ENCODE assay signal across 11 mouse cellular contexts in genomic region chr2:157613997-157614396, GRCm38 (mm10). TPM values are rescaled to one million over a fixed set of nuclear protein-coding genes. Genes with fewer than 3 reads are reported as not detected.
DNase-seq lines count a peak whose midpoint lies in the region; ATAC-seq lines count a peak whose summit lies in the region.
"Had no signal": no experiment of that assay in that cellular context is flagged by ENCODE, and none has a peak within 500 bp of the region (broad histone marks: within the 10 kb centered on the region; RNA-seq: fewer than 3 reads in every experiment).

No protein-coding gene starts in this region.

- no peak overlapping the region for H3K9ac ChIP-seq in embryonic facial prominence, embryonic 12.5 days

- no peak overlapping the region for H3K27ac ChIP-seq in embryonic facial prominence, embryonic 12.5 days
- peak overlapping the region; percentile 64; the same call in 1 of the 2 replicates for H3K27ac ChIP-seq in midbrain, embryonic 10.5 days (replicated peaks)

- 0 out of 2 replicates have a peak overlapping the region, but pooled peaks have one; percentile 0 for H3K4me2 ChIP-seq in embryonic facial prominence, embryonic 12.5 days (replicated peaks)

- 12% methylated on average over 11 of the region's 11 CpGs for WGBS in embryonic facial prominence, embryonic 12.5 days
- 15% methylated on average over 10 of the region's 11 CpGs for WGBS in midbrain, embryonic 10.5 days

- no peaks in the 10 kb centered on the region for H3K9me3 ChIP-seq in embryonic facial prominence, embryonic 12.5 days
- H3K9me3 ChIP-seq in midbrain, embryonic 10.5 days (replicated peaks), result no peaks in the 10 kb centered on the region
- H3K9me3 ChIP-seq: G1E had no signal

- 0 out of 2 replicates have a peak, but pooled peaks cover 5% of the 10 kb centered on the region for H3K4me1 ChIP-seq in embryonic facial prominence, embryonic 12.5 days
- H3K4me1 ChIP-seq in midbrain, embryonic 10.5 days, result peaks cover 21% of the 10 kb centered on the region

- H3K4me3 ChIP-seq in embryonic facial prominence, embryonic 12.5 days, result no peak overlapping the region
- H3K4me3 ChIP-seq in midbrain, embryonic 10.5 days, result peak overlapping the region; percentile 32
- H3K4me3 ChIP-seq: erythroblast, embryonic 14.5 days had no signal

- no peaks in the 10 kb centered on the region for H3K36me3 ChIP-seq in embryonic facial prominence, embryonic 12.5 days
- no peaks in the 10 kb centered on the region for H3K36me3 ChIP-seq in midbrain, embryonic 10.5 days
- H3K36me3 ChIP-seq: G1E had no signal

- H3K27me3 ChIP-seq in embryonic facial prominence, embryonic 12.5 days, result peaks cover 9% of the 10 kb centered on the region; the same call in 1 of the 2 replicates
- H3K27me3 ChIP-seq in midbrain, embryonic 10.5 days (ENCODE audit: low read depth, poor library complexity, severe bottlenecking), result 0 out of 2 replicates have a peak, but pooled peaks cover 8% of the 10 kb centered on the region

- peak; percentile 16 to 26 for DNase-seq in kidney, postnatal 4 days
- no peak for DNase-seq in kidney, adult 8-10 months
- peak; percentile 30 for DNase-seq in midbrain, embryonic 10.5 days (ENCODE audit: low spot score)
- peak; percentile 72 for DNase-seq in thymus, postnatal 14 days
- DNase-seq in left cerebral cortex, adult 8-10 months (ENCODE audit: low spot score in 2 of 2), result no peak
- no peak for DNase-seq in adrenal gland, adult 2 months
- DNase-seq: kidney, postnatal 25 days had no signal

- ATAC-seq in embryonic facial prominence, embryonic 12.5 days (ENCODE audit: insufficient number of reproducible peaks, insufficient read depth, low FRiP score, low TSS enrichment), result no peak
- no peak for ATAC-seq in inflammation-experienced regulatory T-cells, adult 6 months

RNA-seq across cellular contexts. Expression of gene Blcap, which starts 42.9 kb away (rescaled TPM):
- polyA plus RNA-seq in embryonic facial prominence, embryonic 12.5 days (2016; fragmentation: Nextera tagmentation; extraction: Ambion mirVana), result 77.9 and 84.8 TPM in 2 replicates
- polyA plus RNA-seq in midbrain, embryonic 10.5 days (2016; fragmentation: Nextera tagmentation; extraction: Ambion mirVana), result 76.4 and 103 TPM in 2 replicates
- 100 to 1,000 TPM; 117 to 129 (median 119) TPM for total RNA-seq in left cerebral cortex, adult 8-10 months (2022)
- polyA plus RNA-seq in inflammation-experienced regulatory T-cells, adult 6 months (2017; shearing (Covaris generic)), result 10 to 100 TPM; 13.9 to 21.2 (median 15.1) TPM
- 10 to 100 TPM; 66.3 to 98.1 TPM for total RNA-seq in adrenal gland, adult 2 months (2021)
- polyA plus RNA-seq in adrenal gland, adult 2 months (2012; rRNA removed), result 42.8 and 47.8 TPM in 2 replicates

RNA-seq across cellular contexts. Expression of gene Nnat, which starts 54.1 kb away (rescaled TPM):
- 1,910 and 2,445 TPM in 2 replicates for polyA plus RNA-seq in embryonic facial prominence, embryonic 12.5 days (2016; fragmentation: Nextera tagmentation; extraction: Ambion mirVana)
- 1,354 and 2,071 TPM in 2 replicates for polyA plus RNA-seq in midbrain, embryonic 10.5 days (2016; fragmentation: Nextera tagmentation; extraction: Ambion mirVana)
- total RNA-seq in left cerebral cortex, adult 8-10 months (2022), result 100 to 1,000 TPM; 199 to 269 (median 247) TPM
- polyA plus RNA-seq in inflammation-experienced regulatory T-cells, adult 6 months (2017; shearing (Covaris generic)), result under 1 TPM in 1 of 3 experiments, not detected in 2; 0.67 TPM
- 10 to 100 TPM; 32.4 to 94.3 TPM for total RNA-seq in adrenal gland, adult 2 months (2021)
- polyA plus RNA-seq in adrenal gland, adult 2 months (2012; rRNA removed), result 111 and 203 TPM in 2 replicates
- total RNA-seq: G1E had no signal
- polyA plus RNA-seq: G1E had no signal

Comparison
In these comparisons a context has a peak if more than half of its experiments do, and no peak if none do; other contexts are left out.
1. DNase-seq: peak in kidney, postnatal 4 days (2 of 2), midbrain, embryonic 10.5 days (single experiment) and thymus, postnatal 14 days (single experiment); none in kidney, adult 8-10 months (0 of 2), left cerebral cortex, adult 8-10 months (0 of 2) and adrenal gland, adult 2 months (single experiment).
2. RNA of gene Nnat, which starts 54.1 kb away (polyA plus RNA-seq): 1,910 to 2,445 TPM in embryonic facial prominence, embryonic 12.5 days, 1,354 to 2,071 TPM in midbrain, embryonic 10.5 days and 111 to 203 TPM in adrenal gland, adult 2 months; 0.67 TPM in inflammation-experienced regulatory T-cells, adult 6 months; every median in the first group is over 10 times any median in the second.